28 mouse cellular contexts compared by ENCODE assay signal in the genomic region with DNA sequence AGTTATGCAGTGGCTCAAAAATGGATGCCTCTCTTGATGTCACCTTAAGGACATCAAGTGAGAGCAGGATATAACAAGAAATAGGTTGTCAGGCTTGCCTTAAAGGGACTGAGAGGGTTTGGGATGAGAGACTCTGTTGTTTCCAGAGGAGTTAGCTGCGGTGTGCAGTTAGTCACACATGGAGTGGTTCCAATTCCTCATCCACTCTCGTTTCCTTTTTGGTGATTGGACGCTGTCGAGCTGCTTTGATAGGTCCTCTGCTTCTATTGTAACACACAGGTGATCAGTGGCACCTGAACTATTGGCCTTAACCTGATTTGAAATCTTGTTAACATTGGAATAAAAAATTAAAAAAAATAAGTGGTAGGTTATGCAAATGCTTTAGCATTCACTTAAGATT. TPM values are rescaled to one million over a fixed set of nuclear protein-coding genes. Genes with fewer than 3 reads are reported as not detected.
DNase-seq lines count a peak whose midpoint lies in the region; ATAC-seq and TF ChIP-seq lines count a peak whose summit lies in the region.
"Had no signal": no experiment of that assay in that cellular context is flagged by ENCODE, and none has a peak within 500 bp of the region (broad histone marks: within the 10 kb centered on the region; RNA-seq: fewer than 3 reads in every experiment).

No protein-coding gene starts in this region.

- no peak overlapping the region for H3K9ac ChIP-seq in kidney, embryonic 15.5 days
- no peak overlapping the region for H3K9ac ChIP-seq in hindbrain, embryonic 11.5 days (ENCODE audit: low read depth, low read length)
- H3K9ac ChIP-seq: embryonic facial prominence, embryonic 12.5 days; embryonic facial prominence, embryonic 15.5 days; forebrain, postnatal 0 days; heart, embryonic 12.5 days; heart, embryonic 15.5 days; hindbrain, embryonic 12.5 days; hindbrain, embryonic 15.5 days had no signal

- ATAC-seq in kidney, embryonic 15.5 days (replicated peaks; ENCODE audit: low FRiP score): no peak
- peak; percentile 38; the same call in 1 of the 2 replicates for ATAC-seq in megakaryocyte, adult 5-6 weeks (ENCODE audit: poor library complexity, severe bottlenecking)
- no peak for ATAC-seq in hindbrain, embryonic 11.5 days (ENCODE audit: low FRiP score)
- ATAC-seq: activated CD4-positive, CD25-positive, alpha-beta regulatory T cell, adult 4 months; CD4-positive, CD25-positive, alpha-beta regulatory T cell, adult 4 months; forebrain, embryonic 14.5 days; forebrain, postnatal 0 days had no signal

- H3K9me3 ChIP-seq in kidney, embryonic 15.5 days (replicated peaks): no peaks in the 10 kb centered on the region
- H3K9me3 ChIP-seq in hindbrain, embryonic 11.5 days (ENCODE audit: control insufficient read depth, low read length): no peaks in the 10 kb centered on the region
- H3K9me3 ChIP-seq: embryonic facial prominence, embryonic 12.5 days; embryonic facial prominence, embryonic 15.5 days; heart, embryonic 12.5 days; heart, embryonic 15.5 days; hindbrain, embryonic 12.5 days; hindbrain, embryonic 15.5 days had no signal

- peaks cover 21% of the 10 kb centered on the region for H3K4me1 ChIP-seq in kidney, embryonic 15.5 days
- H3K4me1 ChIP-seq in bone marrow macrophage, adult 2 months (ENCODE audit: control insufficient read depth, insufficient read depth, low read length): peaks cover 16% of the 10 kb centered on the region
- H3K4me1 ChIP-seq in hindbrain, embryonic 11.5 days (replicated peaks; ENCODE audit: control insufficient read depth, insufficient read depth, low read length): no peaks in the 10 kb centered on the region
- H3K4me1 ChIP-seq: embryonic facial prominence, embryonic 15.5 days; hindbrain, embryonic 12.5 days; hindbrain, embryonic 15.5 days had no signal

- TF ChIP-seq POLR2A in bone marrow macrophage, adult 2 months (IDR thresholded peaks at IDR 0.05; ENCODE audit: borderline replicate concordance, low read depth, low read length): no peak

- H3K4me3 ChIP-seq in kidney, embryonic 15.5 days (replicated peaks): no peak overlapping the region
- H3K4me3 ChIP-seq in bone marrow macrophage, adult 2 months (ENCODE audit: insufficient read depth, low read length): no peak overlapping the region
- no peak overlapping the region for H3K4me3 ChIP-seq in hindbrain, embryonic 11.5 days (ENCODE audit: low read depth, low read length)
- H3K4me3 ChIP-seq: embryonic facial prominence, embryonic 12.5 days; embryonic facial prominence, embryonic 15.5 days; gastrocnemius, adult 2 months; heart, embryonic 12.5 days; heart, embryonic 15.5 days; hindbrain, embryonic 12.5 days; hindbrain, embryonic 15.5 days had no signal

- H3K36me3 ChIP-seq in kidney, embryonic 15.5 days: peaks cover 2% of the 10 kb centered on the region; the same call in 1 of the 2 replicates
- H3K36me3 ChIP-seq in hindbrain, embryonic 11.5 days (ENCODE audit: control insufficient read depth, insufficient read depth, low read length): no peaks in the 10 kb centered on the region
- H3K36me3 ChIP-seq: embryonic facial prominence, embryonic 15.5 days; hindbrain, embryonic 15.5 days had no signal

- 66% methylated on average over 4 of the region's 4 CpGs for WGBS in kidney, embryonic 15.5 days
- 91% methylated on average over 4 of the region's 4 CpGs for WGBS in hindbrain, embryonic 11.5 days

- no peak for DNase-seq in kidney, postnatal 14 days
- DNase-seq in Muller cell, postnatal 12 days (ENCODE audit: inconsistent ontology term): peak; percentile 11
- DNase-seq in lung, postnatal 36 days: no peak
- DNase-seq in hindbrain, embryonic 11.5 days (ENCODE audit: low spot score): no peak
- DNase-seq: adrenal gland, postnatal 10 days; adrenal gland, postnatal 36 days; cerebellum, adult 11 months; cerebellum, adult 2 months; cerebellum, adult 9-11 months; cerebellum, postnatal 25 days; forebrain, postnatal 0 days; gastrocnemius, adult 2 months; gastrocnemius, postnatal 14 days; heart, postnatal 14 days; heart, postnatal 4 days had no signal

- no peak overlapping the region for H3K4me2 ChIP-seq in kidney, embryonic 15.5 days
- no peak overlapping the region for H3K4me2 ChIP-seq in hindbrain, embryonic 11.5 days (replicated peaks; ENCODE audit: low read depth, low read length)
- H3K4me2 ChIP-seq: embryonic facial prominence, embryonic 12.5 days; embryonic facial prominence, embryonic 15.5 days; heart, embryonic 12.5 days; heart, embryonic 15.5 days; hindbrain, embryonic 12.5 days; hindbrain, embryonic 15.5 days had no signal

- TF ChIP-seq CTCF in bone marrow macrophage, adult 2 months (IDR thresholded peaks at IDR 0.05; ENCODE audit: low read depth, low read length): no peak

- 0 out of 2 replicates have a peak overlapping the region, but pooled peaks have one; percentile 14 for H3K27ac ChIP-seq in kidney, embryonic 15.5 days
- peak overlapping the region; percentile 25; the same call in 1 of the 2 replicates for H3K27ac ChIP-seq in bone marrow macrophage, adult 2 months (ENCODE audit: insufficient read depth, low read depth, low read length)
- H3K27ac ChIP-seq in hindbrain, embryonic 11.5 days (ENCODE audit: low read depth, low read length): no peak overlapping the region
- H3K27ac ChIP-seq: embryonic facial prominence, embryonic 12.5 days; embryonic facial prominence, embryonic 15.5 days; gastrocnemius, adult 2 months; heart, embryonic 15.5 days; hindbrain, embryonic 12.5 days; hindbrain, embryonic 15.5 days had no signal

- no peaks in the 10 kb centered on the region for H3K27me3 ChIP-seq in kidney, embryonic 15.5 days
- H3K27me3 ChIP-seq in hindbrain, embryonic 11.5 days (ENCODE audit: control insufficient read depth, insufficient read depth, low read length): no peaks in the 10 kb centered on the region
- H3K27me3 ChIP-seq: embryonic facial prominence, embryonic 12.5 days; embryonic facial prominence, embryonic 15.5 days; heart, embryonic 12.5 days; heart, embryonic 15.5 days; hindbrain, embryonic 12.5 days; hindbrain, embryonic 15.5 days had no signal

RNA-seq across cellular contexts. Expression of gene Gpr18, which starts 7.2 kb away (rescaled TPM):
- polyA plus RNA-seq in kidney, embryonic 15.5 days (2015; fragmentation: Nextera tagmentation; extraction: Ambion mirVana): 0.30 and 0.39 TPM in 2 replicates
- polyA plus RNA-seq in bone marrow macrophage, adult 2 months (2012; ENCODE audit: insufficient read depth, insufficient read length, missing spikeins): 6.5 and 6.8 TPM in 2 replicates
- total RNA-seq in megakaryocyte, adult 5-6 weeks (2015): 11.3 and 16.1 TPM in 2 replicates
- total RNA-seq in megakaryocyte, adult 5-6 weeks (2017): 11.9 and 12.9 TPM in 2 replicates
- polyA plus RNA-seq in hindbrain, embryonic 11.5 days (2014; fragmentation: Nextera tagmentation; extraction: Ambion mirVana): 0.13 and 0.59 TPM in 2 replicates
- total RNA-seq: forebrain, postnatal 0 days; gastrocnemius, adult 2 months; gastrocnemius, postnatal 14 days; gastrocnemius, postnatal 4 days; heart, postnatal 4 days had no signal
- polyA plus RNA-seq: cerebellum, adult 2 months; forebrain, embryonic 14.5 days; forebrain, postnatal 0 days; hindbrain, embryonic 12.5 days had no signal

RNA-seq across cellular contexts. Expression of gene Gpr183, which starts 42.3 kb away (rescaled TPM):
- polyA plus RNA-seq in kidney, embryonic 15.5 days (2015; fragmentation: Nextera tagmentation; extraction: Ambion mirVana): 4.1 and 4.9 TPM in 2 replicates
- polyA plus RNA-seq in bone marrow macrophage, adult 2 months (2012; ENCODE audit: insufficient read depth, insufficient read length, missing spikeins): 33.0 and 34.1 TPM in 2 replicates
- total RNA-seq in megakaryocyte, adult 5-6 weeks (2015): 39.0 and 39.1 TPM in 2 replicates
- 33.8 and 36.4 TPM in 2 replicates for total RNA-seq in megakaryocyte, adult 5-6 weeks (2017)
- 1.9 and 3.2 TPM in 2 replicates for polyA plus RNA-seq in hindbrain, embryonic 11.5 days (2014; fragmentation: Nextera tagmentation; extraction: Ambion mirVana)

RNA-seq across cellular contexts. Expression of gene Ubac2, which starts 44.3 kb away (rescaled TPM):
- 66.7 and 68.6 TPM in 2 replicates for polyA plus RNA-seq in kidney, embryonic 15.5 days (2015; fragmentation: Nextera tagmentation; extraction: Ambion mirVana)
- 41.2 and 49.0 TPM in 2 replicates for polyA plus RNA-seq in bone marrow macrophage, adult 2 months (2012; ENCODE audit: insufficient read depth, insufficient read length, missing spikeins)
- 34.2 and 35.6 TPM in 2 replicates for total RNA-seq in megakaryocyte, adult 5-6 weeks (2015)
- 19.3 and 27.3 TPM in 2 replicates for total RNA-seq in megakaryocyte, adult 5-6 weeks (2017)
- polyA plus RNA-seq in hindbrain, embryonic 11.5 days (2014; fragmentation: Nextera tagmentation; extraction: Ambion mirVana): 64.7 and 66.3 TPM in 2 replicates
